Mouse (Mus musculus): Measurements from ENCODE around the gene Glis1. TPM values are rescaled to one million over a fixed set of nuclear protein-coding genes. Genes with fewer than 3 reads are reported as not detected.

Gene Glis1
- total and polyA plus RNA-seq, 3 experiments, result 0.16 to 0.38 (median 0.20) TPM

- Histone ChIP-seq H3K4me1 (ENCODE audit: insufficient read depth, low read depth, low read length) (no peaks in the 10 kb centered on the region), H3K36me3 (replicated peaks) (no peaks in the 10 kb centered on the region), H3K9me3 (replicated peaks) (no peaks in the 10 kb centered on the region), H3K4me3 (ENCODE audit: low read depth, low read length) (no peak overlapping the region), H3K27me3 (ENCODE audit: insufficient read depth, low read length) (peaks cover 20% of the 10 kb centered on the region)
- TF ChIP-seq TAL1 (conservative IDR thresholded peaks at IDR 0.05; ENCODE audit: low read depth, low read length), result no peak
- no peak for TF ChIP-seq GATA1 (IDR thresholded peaks at IDR 0.05; ENCODE audit: borderline replicate concordance, low read length)
- TF ChIP-seq GATA2 (IDR thresholded peaks at IDR 0.05; ENCODE audit: borderline replicate concordance, low read depth, low read length), result no peak
- TF ChIP-seq CTCF (IDR thresholded peaks at IDR 0.05; ENCODE audit: low read depth, low read length), result no peak
- TF ChIP-seq POLR2AphosphoS5 (IDR thresholded peaks at IDR 0.05; ENCODE audit: insufficient replicate concordance, low read depth, low read length), result no peak
- ATAC-seq (ENCODE audit: extremely low read depth, insufficient number of reproducible peaks, low FRiP score, poor library complexity, severe bottlenecking) (no peak), DNase-seq (ENCODE audit: low spot score) (no peak)
Measured at GRCm38 (mm10) chr4:107485903-107486302, 51.5 kb downstream of the Glis1 start.

DNA sequence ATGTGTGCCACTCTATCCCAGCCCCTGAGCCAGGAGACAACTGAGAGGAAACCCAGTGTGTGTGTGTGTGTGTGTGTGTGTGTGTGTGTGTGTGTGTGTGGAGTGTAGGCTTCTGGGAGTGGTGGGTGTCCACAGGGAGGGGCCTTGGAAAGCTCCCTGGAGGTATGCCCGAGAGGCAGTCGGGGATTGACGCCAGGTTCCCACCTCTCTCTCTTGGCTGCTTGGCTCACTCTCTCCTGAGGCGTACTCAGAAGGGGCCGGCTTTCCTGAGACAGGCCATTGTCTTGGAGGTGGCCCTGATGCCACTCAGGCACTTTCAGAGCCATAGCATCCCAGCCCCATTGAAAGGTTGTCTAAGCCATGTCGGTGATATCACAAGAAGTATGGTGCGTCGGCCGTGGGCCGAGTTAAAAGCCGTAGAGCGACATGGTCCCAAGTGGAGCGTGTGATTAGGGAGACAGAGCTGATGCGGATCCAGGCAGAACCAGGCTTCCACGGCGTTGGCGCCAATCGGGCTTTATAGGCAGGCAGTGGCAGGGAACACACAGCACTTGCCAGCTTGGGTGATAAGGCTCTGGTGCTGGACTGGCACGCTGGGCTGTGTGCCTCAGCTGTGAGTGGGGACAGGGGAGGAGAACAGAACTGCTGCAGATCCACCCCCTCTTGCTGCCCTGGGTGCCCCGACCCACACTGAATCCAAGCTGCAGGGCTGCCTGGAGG is 54.9 kb downstream of the Glis1 start:
- no peaks in the 10 kb centered on the region for H3K4me1 ChIP-seq (ENCODE audit: insufficient read depth, low read depth, low read length)
- DNase-seq (ENCODE audit: low spot score), result no peak
- no peaks in the 10 kb centered on the region for H3K9me3 ChIP-seq (replicated peaks)
- peaks cover 16% of the 10 kb centered on the region; the same call in 1 of the 2 replicates for H3K27me3 ChIP-seq (ENCODE audit: insufficient read depth, low read length)
- H3K4me3 ChIP-seq (ENCODE audit: low read depth, low read length), result no peak overlapping the region
- no peak for TF ChIP-seq CTCF (IDR thresholded peaks at IDR 0.05; ENCODE audit: low read depth, low read length)
- no peak for TF ChIP-seq GATA2 (IDR thresholded peaks at IDR 0.05; ENCODE audit: borderline replicate concordance, low read depth, low read length)
- H3K36me3 ChIP-seq (replicated peaks), result no peaks in the 10 kb centered on the region
- no peak for ATAC-seq (ENCODE audit: extremely low read depth, insufficient number of reproducible peaks, low FRiP score, poor library complexity, severe bottlenecking)

DNA sequence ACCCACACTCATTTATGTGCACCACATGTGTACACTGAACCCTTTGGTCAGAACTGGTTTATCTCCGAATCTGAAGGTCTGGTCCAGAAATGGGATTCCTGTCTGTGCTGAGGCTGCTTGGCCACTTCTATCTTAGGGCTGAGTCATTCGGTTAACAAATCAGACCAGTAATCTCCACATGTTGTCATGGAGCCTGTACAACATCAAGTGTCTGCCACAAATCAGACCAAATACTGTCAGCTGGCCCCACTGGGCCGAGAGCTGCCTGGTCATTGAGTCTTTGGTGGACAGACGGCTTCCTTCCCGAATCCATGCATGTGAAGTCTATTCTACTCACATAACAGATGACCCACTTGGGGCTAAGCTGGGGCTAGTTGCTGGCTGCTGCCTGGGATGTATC is 58.6 kb downstream of the Glis1 start:
- Histone ChIP-seq H3K4me3 (ENCODE audit: low read depth, low read length) (no peak overlapping the region), H3K4me1 (ENCODE audit: insufficient read depth, low read depth, low read length) (no peaks in the 10 kb centered on the region), H3K36me3 (replicated peaks) (no peaks in the 10 kb centered on the region), H3K9me3 (replicated peaks) (no peaks in the 10 kb centered on the region), H3K27me3 (ENCODE audit: insufficient read depth, low read length) (peaks cover 15% of the 10 kb centered on the region; the same call in 1 of the 2 replicates)
- TF ChIP-seq TAL1 (conservative IDR thresholded peaks at IDR 0.05; ENCODE audit: low read depth, low read length) (no peak), GATA1 (IDR thresholded peaks at IDR 0.05; ENCODE audit: borderline replicate concordance, low read length) (no peak), CTCF (IDR thresholded peaks at IDR 0.05; ENCODE audit: low read depth, low read length) (no peak), GATA2 (IDR thresholded peaks at IDR 0.05; ENCODE audit: borderline replicate concordance, low read depth, low read length) (no peak), POLR2AphosphoS5 (IDR thresholded peaks at IDR 0.05; ENCODE audit: insufficient replicate concordance, low read depth, low read length) (no peak)
- DNase-seq (ENCODE audit: low spot score) (no peak), ATAC-seq (ENCODE audit: extremely low read depth, insufficient number of reproducible peaks, low FRiP score, poor library complexity, severe bottlenecking) (no peak)

GRCm38 (mm10) chr4:107495751-107496430 is 61.5 kb downstream of the Glis1 start:
- H3K36me3 ChIP-seq (replicated peaks), result no peaks in the 10 kb centered on the region
- H3K9me3 ChIP-seq (replicated peaks), result no peaks in the 10 kb centered on the region
- peaks cover 17% of the 10 kb centered on the region; the same call in 1 of the 2 replicates for H3K27me3 ChIP-seq (ENCODE audit: insufficient read depth, low read length)
- DNase-seq (ENCODE audit: low spot score) (no peak), ATAC-seq (ENCODE audit: extremely low read depth, insufficient number of reproducible peaks, low FRiP score, poor library complexity, severe bottlenecking) (no peak)
- no peaks in the 10 kb centered on the region for H3K4me1 ChIP-seq (ENCODE audit: insufficient read depth, low read depth, low read length)
- TF ChIP-seq GATA2 (IDR thresholded peaks at IDR 0.05; ENCODE audit: borderline replicate concordance, low read depth, low read length) (no peak), GATA1 (IDR thresholded peaks at IDR 0.05; ENCODE audit: borderline replicate concordance, low read length) (no peak), TAL1 (conservative IDR thresholded peaks at IDR 0.05; ENCODE audit: low read depth, low read length) (no peak), CTCF (IDR thresholded peaks at IDR 0.05; ENCODE audit: low read depth, low read length) (no peak), POLR2AphosphoS5 (IDR thresholded peaks at IDR 0.05; ENCODE audit: insufficient replicate concordance, low read depth, low read length) (no peak)
- no peak overlapping the region for H3K4me3 ChIP-seq (ENCODE audit: low read depth, low read length)

- TF ChIP-seq POLR2AphosphoS5 (IDR thresholded peaks at IDR 0.05; ENCODE audit: insufficient replicate concordance, low read depth, low read length), result no peak
- no peak for TF ChIP-seq CTCF (IDR thresholded peaks at IDR 0.05; ENCODE audit: low read depth, low read length)
- TF ChIP-seq TAL1 (conservative IDR thresholded peaks at IDR 0.05; ENCODE audit: low read depth, low read length), result no peak
- no peak for TF ChIP-seq GATA1 (IDR thresholded peaks at IDR 0.05; ENCODE audit: borderline replicate concordance, low read length)
- no peak for TF ChIP-seq GATA2 (IDR thresholded peaks at IDR 0.05; ENCODE audit: borderline replicate concordance, low read depth, low read length)
- peaks cover 17% of the 10 kb centered on the region; the same call in 1 of the 2 replicates for H3K27me3 ChIP-seq (ENCODE audit: insufficient read depth, low read length)
- no peak for ATAC-seq (ENCODE audit: extremely low read depth, insufficient number of reproducible peaks, low FRiP score, poor library complexity, severe bottlenecking)
Measured at GRCm38 (mm10) chr4:107497430-107497935, 63.1 kb downstream of the Glis1 start.

GRCm38 (mm10) chr4:107502601-107503051 is 68.2 kb downstream of the Glis1 start:
- H3K4me3 ChIP-seq (ENCODE audit: low read depth, low read length), result no peak overlapping the region
- ATAC-seq (ENCODE audit: extremely low read depth, insufficient number of reproducible peaks, low FRiP score, poor library complexity, severe bottlenecking), result no peak
- no peak for TF ChIP-seq POLR2AphosphoS5 (IDR thresholded peaks at IDR 0.05; ENCODE audit: insufficient replicate concordance, low read depth, low read length)
- no peak for TF ChIP-seq GATA2 (IDR thresholded peaks at IDR 0.05; ENCODE audit: borderline replicate concordance, low read depth, low read length)
- TF ChIP-seq TAL1 (conservative IDR thresholded peaks at IDR 0.05; ENCODE audit: low read depth, low read length), result no peak
- no peak for TF ChIP-seq CTCF (IDR thresholded peaks at IDR 0.05; ENCODE audit: low read depth, low read length)
- TF ChIP-seq GATA1 (IDR thresholded peaks at IDR 0.05; ENCODE audit: borderline replicate concordance, low read length), result no peak

More at GRCm38 (mm10) chr4:107497430-107497935, 63.1 kb downstream of the Glis1 start:
- Histone ChIP-seq H3K4me3 (ENCODE audit: low read depth, low read length) (no peak overlapping the region), H3K4me1 (ENCODE audit: insufficient read depth, low read depth, low read length) (no peaks in the 10 kb centered on the region), H3K9me3 (replicated peaks) (no peaks in the 10 kb centered on the region), H3K36me3 (replicated peaks) (no peaks in the 10 kb centered on the region)
- DNase-seq (ENCODE audit: low spot score), result no peak

More at GRCm38 (mm10) chr4:107502601-107503051, 68.2 kb downstream of the Glis1 start:
- DNase-seq (ENCODE audit: low spot score), result no peak
- Histone ChIP-seq H3K4me1 (ENCODE audit: insufficient read depth, low read depth, low read length) (no peaks in the 10 kb centered on the region), H3K9me3 (replicated peaks) (no peaks in the 10 kb centered on the region), H3K27me3 (ENCODE audit: insufficient read depth, low read length) (peaks cover 7% of the 10 kb centered on the region; the same call in 1 of the 2 replicates), H3K36me3 (replicated peaks) (no peaks in the 10 kb centered on the region)

Measured in G1E (cell line).